Mouse (Mus musculus): ENCODE results near the gene Lmntd1. TPM values are rescaled to one million over a fixed set of nuclear protein-coding genes. Genes with fewer than 3 reads are reported as not detected.

Gene Lmntd1
- total RNA-seq, 4 experiments from 2014 or later: 0.15 TPM; not detected in 3

GRCm38 (mm10) chr6:145564671-145565070 is 49.4 kb downstream of the Lmntd1 start:
- DNase-seq (ENCODE audit: low spot score in 2 of 2): no peak

- DNase-seq (ENCODE audit: low spot score in 2 of 2): no peak
Measured at GRCm38 (mm10) chr6:145557059-145557992, 56.8 kb downstream of the Lmntd1 start.

- DNase-seq (ENCODE audit: low spot score in 2 of 2): no peak
Measured at GRCm38 (mm10) chr6:145553226-145553625, 60.9 kb downstream of the Lmntd1 start.

GRCm38 (mm10) chr6:145552817-145553216 is 61.3 kb downstream of the Lmntd1 start:
- DNase-seq (ENCODE audit: low spot score in 2 of 2): no peak

- DNase-seq (ENCODE audit: low spot score in 2 of 2): no peak
Measured at GRCm38 (mm10) chr6:145550993-145551392, 63.1 kb downstream of the Lmntd1 start.

- no peak for DNase-seq (ENCODE audit: low spot score in 2 of 2)
Measured at GRCm38 (mm10) chr6:145545927-145546641, 68.0 kb downstream of the Lmntd1 start.

- no peak for DNase-seq (ENCODE audit: low spot score in 2 of 2)
Measured at GRCm38 (mm10) chr6:145544838-145545237, 69.3 kb downstream of the Lmntd1 start.

- DNase-seq (ENCODE audit: low spot score in 2 of 2): no peak
Measured at GRCm38 (mm10) chr6:145544304-145544703, 69.8 kb downstream of the Lmntd1 start.

- DNase-seq (ENCODE audit: low spot score in 2 of 2): no peak
Measured at GRCm38 (mm10) chr6:145539568-145539859, 74.6 kb downstream of the Lmntd1 start.

GRCm38 (mm10) chr6:145538787-145539567 is 75.1 kb downstream of the Lmntd1 start:
- DNase-seq (ENCODE audit: low spot score in 2 of 2): no peak

- no peak for DNase-seq (ENCODE audit: low spot score in 2 of 2)
Measured at GRCm38 (mm10) chr6:145530464-145530863, 83.7 kb downstream of the Lmntd1 start.

- no peak for DNase-seq (ENCODE audit: low spot score in 2 of 2)
Measured at GRCm38 (mm10) chr6:145523337-145523736, 90.8 kb downstream of the Lmntd1 start.

GRCm38 (mm10) chr6:145522617-145523016 is 91.5 kb downstream of the Lmntd1 start:
- no peak for DNase-seq (ENCODE audit: low spot score in 2 of 2)

- no peak for DNase-seq (ENCODE audit: low spot score in 2 of 2)
Measured at GRCm38 (mm10) chr6:145517002-145517401, 97.1 kb downstream of the Lmntd1 start.

- DNase-seq (ENCODE audit: low spot score in 2 of 2): no peak
Measured at GRCm38 (mm10) chr6:145515859-145516581, 98.1 kb downstream of the Lmntd1 start.

- no peak for DNase-seq (ENCODE audit: low spot score in 2 of 2)
Measured at GRCm38 (mm10) chr6:145511265-145511664, 102.9 kb downstream of the Lmntd1 start.

- no peak for DNase-seq (ENCODE audit: low spot score in 2 of 2)
Measured at GRCm38 (mm10) chr6:145508828-145509227, 105.3 kb downstream of the Lmntd1 start.

- no peak for DNase-seq (ENCODE audit: low spot score in 2 of 2)
Measured at GRCm38 (mm10) chr6:145501751-145502150, 112.4 kb downstream of the Lmntd1 start.

GRCm38 (mm10) chr6:145499574-145500546 is 114.3 kb downstream of the Lmntd1 start:
- DNase-seq (ENCODE audit: low spot score in 2 of 2): no peak

GRCm38 (mm10) chr6:145495731-145496130 is 118.4 kb downstream of the Lmntd1 start:
- DNase-seq (ENCODE audit: low spot score in 2 of 2): no peak
